In genomic region chr15:81131152-81131551, GRCm38 (mm10) we compare ENCODE assay signal across 15 mouse cellular contexts.
"Had no signal": no experiment of that assay in that cellular context is flagged by ENCODE, and none has a peak within 500 bp of the region (broad histone marks: within the 10 kb centered on the region; RNA-seq: fewer than 3 reads in every experiment).

No protein-coding gene starts in this region.

- H3K27ac ChIP-seq: left cerebral cortex, adult 2 months; limb, embryonic 10.5 days; lung, embryonic 15.5 days; macrophage; midbrain, embryonic 15.5 days; neural tube, embryonic 13.5 days; stomach, embryonic 15.5 days had no signal

- H3K36me3 ChIP-seq: limb, embryonic 10.5 days; lung, embryonic 15.5 days; midbrain, embryonic 15.5 days; neural tube, embryonic 13.5 days; stomach, embryonic 15.5 days had no signal

- DNase-seq: kidney, adult 18-20 months; kidney, postnatal 10 days; kidney, postnatal 4 days; lung, postnatal 14 days; right cerebral cortex, postnatal 14 days had no signal

- H3K4me1 ChIP-seq: stomach, embryonic 15.5 days had no signal

- H3K4me3 ChIP-seq: left cerebral cortex, adult 2 months; limb, embryonic 10.5 days; lung, embryonic 15.5 days; megakaryocyte, embryonic 14.5 days; midbrain, embryonic 15.5 days; neural tube, embryonic 13.5 days; stomach, embryonic 15.5 days had no signal

- H3K9me3 ChIP-seq: limb, embryonic 10.5 days; lung, embryonic 15.5 days; megakaryocyte, embryonic 14.5 days; midbrain, embryonic 15.5 days; neural tube, embryonic 13.5 days; stomach, embryonic 15.5 days had no signal

- H3K4me2 ChIP-seq: liver, embryonic 11.5 days; lung, embryonic 15.5 days; midbrain, embryonic 11.5 days; midbrain, embryonic 15.5 days; neural tube, embryonic 13.5 days; stomach, embryonic 15.5 days had no signal

- H3K9ac ChIP-seq: lung, embryonic 15.5 days; midbrain, embryonic 15.5 days; neural tube, embryonic 13.5 days; stomach, embryonic 15.5 days had no signal

- ATAC-seq: midbrain, embryonic 15.5 days had no signal

- H3K27me3 ChIP-seq: lung, embryonic 15.5 days; megakaryocyte, embryonic 14.5 days; midbrain, embryonic 15.5 days; neural tube, embryonic 13.5 days; stomach, embryonic 15.5 days had no signal
